Mouse (Mus musculus) bone marrow, adult 2 months (tissue): ENCODE data around the gene Stim1. TPM values are rescaled to one million over a fixed set of nuclear protein-coding genes. Genes with fewer than 3 reads are reported as not detected.

Source experiments
- H3K27ac ChIP-seq: fragments of 200-500 bp; 2 replicates; pipeline ENCODE4 v1.5.1; 2012; ENCODE audit warnings: low read depth, mild to moderate bottlenecking, control low read depth, inconsistent platforms, low read length; ENCODE audit not compliant: control insufficient read depth, poor library complexity, insufficient read depth
- H3K4me1 ChIP-seq: fragments of 200-500 bp; 2 replicates; pipeline ENCODE4 v1.6.1; 2011; ENCODE audit warnings: low read length; ENCODE audit not compliant: control insufficient read depth, insufficient read depth
- H3K4me3 ChIP-seq: fragments of 200-500 bp; replicated peaks from 2 replicates; pipeline ENCODE3; 2011; ENCODE audit warnings: mild to moderate bottlenecking, low read depth, low read length, control low read depth; ENCODE audit not compliant: control insufficient read depth
- CTCF ChIP-seq: fragments of 200-500 bp; IDR thresholded peaks from 2 replicates; pipeline ENCODE4 v1.5.1; 2011; ENCODE audit warnings: low read length, control low read depth; ENCODE audit not compliant: control insufficient read depth, insufficient read depth
- POLR2A ChIP-seq: fragments of 200-500 bp; IDR thresholded peaks from 2 replicates; pipeline ENCODE4 v1.6.1; 2011; ENCODE audit warnings: low read depth, mild to moderate bottlenecking, control low read depth, low read length, borderline replicate concordance; ENCODE audit not compliant: control insufficient read depth
- WGBS: fragments of 180-500 bp; shearing (Covaris S2); methylation state at CpG from one replicate; pipeline ENCODE4 v1.1.7; 2018; 5-methylcytosine and 5-hydroxymethylcytosine counted together
- polyA plus RNA-seq: library from polyadenylated mRNA; stranded (reverse); fragments of >200 nt; gene quantifications from 2 replicates; pipeline ENCODE4 v1.2.4, GENCODE M21; 2011; ENCODE audit warnings: low replicate concordance; ENCODE audit not compliant: missing spikeins, insufficient read depth, insufficient read length

Gene Stim1
- polyA plus RNA-seq, 1 experiment: 24.8 TPM

- H3K4me3 ChIP-seq: no peak overlapping the region
- H3K4me1 ChIP-seq: no peaks in the 10 kb centered on the region
- H3K27ac ChIP-seq: no peak overlapping the region
- WGBS: 80% methylated on average over 5 of the region's 5 CpGs
- no peak for TF ChIP-seq CTCF
- TF ChIP-seq POLR2A: no peak
Measured at GRCm38 (mm10) chr7:102370526-102370925, 102.9 kb downstream of the Stim1 start.

GRCm38 (mm10) chr7:102373382-102374072, 105.9 kb downstream of the Stim1 start:
- WGBS: 75% methylated on average over 3 of the region's 3 CpGs
- no peak overlapping the region for H3K4me3 ChIP-seq
- H3K27ac ChIP-seq: no peak overlapping the region
- H3K4me1 ChIP-seq: no peaks in the 10 kb centered on the region
- TF ChIP-seq CTCF: no peak
- no peak for TF ChIP-seq POLR2A

- no peaks in the 10 kb centered on the region for H3K4me1 ChIP-seq
- TF ChIP-seq POLR2A (no peak), CTCF (no peak)
- H3K4me3 ChIP-seq: no peak overlapping the region
- 90% methylated on average over 7 of the region's 7 CpGs for WGBS
- no peak overlapping the region for H3K27ac ChIP-seq
Measured at GRCm38 (mm10) chr7:102383221-102383620, 115.6 kb downstream of the Stim1 start.

- H3K4me1 ChIP-seq: no peaks in the 10 kb centered on the region
- no peak for TF ChIP-seq POLR2A
- TF ChIP-seq CTCF: no peak
- WGBS: 74% methylated on average over 3 of the region's 3 CpGs
Measured at GRCm38 (mm10) chr7:102385973-102386372, 118.4 kb downstream of the Stim1 start.

GRCm38 (mm10) chr7:102389082-102389481, 121.5 kb downstream of the Stim1 start:
- Histone ChIP-seq H3K27ac (no peak overlapping the region), H3K4me3 (no peak overlapping the region), H3K4me1 (no peaks in the 10 kb centered on the region)
- no peak for TF ChIP-seq CTCF
- no peak for TF ChIP-seq POLR2A
- 75% methylated on average over 5 of the region's 5 CpGs for WGBS

More at GRCm38 (mm10) chr7:102385973-102386372, 118.4 kb downstream of the Stim1 start:
- Histone ChIP-seq H3K27ac (no peak overlapping the region), H3K4me3 (no peak overlapping the region)

GRCm38 (mm10) chr7:102393898-102394297, 126.3 kb downstream of the Stim1 start:
- Histone ChIP-seq H3K4me3 (no peak overlapping the region), H3K27ac (no peak overlapping the region), H3K4me1 (peaks cover 1% of the 10 kb centered on the region; the same call in 1 of the 2 replicates)
- TF ChIP-seq POLR2A: no peak
- no peak for TF ChIP-seq CTCF
- 46% methylated on average over 2 of the region's 2 CpGs for WGBS

- Histone ChIP-seq H3K4me1 (peaks cover 1% of the 10 kb centered on the region; the same call in 1 of the 2 replicates), H3K4me3 (no peak overlapping the region), H3K27ac (no peak overlapping the region)
- 40% methylated on average over 7 of the region's 7 CpGs for WGBS
- TF ChIP-seq CTCF: no peak
- no peak for TF ChIP-seq POLR2A
Measured at GRCm38 (mm10) chr7:102395894-102396293, 128.3 kb downstream of the Stim1 start.

GRCm38 (mm10) chr7:102396331-102396730, 128.7 kb downstream of the Stim1 start:
- TF ChIP-seq POLR2A (no peak), CTCF (no peak)
- 80% methylated on average over 3 of the region's 3 CpGs for WGBS

More at GRCm38 (mm10) chr7:102396331-102396730, 128.7 kb downstream of the Stim1 start:
- no peak overlapping the region for H3K4me3 ChIP-seq
- peaks cover 1% of the 10 kb centered on the region; the same call in 1 of the 2 replicates for H3K4me1 ChIP-seq
- H3K27ac ChIP-seq: no peak overlapping the region
